In genomic region chr11:11684930-11685852, GRCm38 (mm10) we compare ENCODE assay signal across 8 mouse cellular contexts. TPM values are rescaled to one million over a fixed set of nuclear protein-coding genes. Genes with fewer than 3 reads are reported as not detected.
DNase-seq lines count a peak whose midpoint lies in the region; ATAC-seq and TF ChIP-seq lines count a peak whose summit lies in the region.

Ikzf1 (plus strand) TSS chr11:11685003.

- TF ChIP-seq EP300 in ES-Bruce4 (IDR thresholded peaks at IDR 0.05; ENCODE audit: insufficient read depth, low read depth, low read length): no peak

- WGBS in midbrain, postnatal 0 days: 2% methylated on average over 56 of the region's 100 CpGs

- peak; percentile 24 for DNase-seq in adrenal gland, postnatal 10 days
- DNase-seq in adrenal gland, postnatal 4 days (ENCODE audit: low spot score in 2 of 2): no peak
- DNase-seq in kidney, postnatal 14 days: peak; percentile 7
- DNase-seq in midbrain, postnatal 0 days (ENCODE audit: low spot score): no peak
- DNase-seq in yolk sac, embryonic 10.5 days (ENCODE audit: low spot score): peak; percentile 7
- DNase-seq in layer of hippocampus, postnatal 36 days: no peak

- peak; percentile 70 for ATAC-seq in erythroid progenitor cell, adult 5-6 weeks (replicated peaks; ENCODE audit: low FRiP score, poor library complexity, severe bottlenecking)
- ATAC-seq in midbrain, postnatal 0 days (ENCODE audit: low FRiP score): peak; percentile 61

- peaks cover 15% of the 10 kb centered on the region for H3K27me3 ChIP-seq in ES-Bruce4 (ENCODE audit: control insufficient read depth, insufficient read depth, low read length, poor library complexity, severe bottlenecking)
- peaks cover 32% of the 10 kb centered on the region for H3K27me3 ChIP-seq in midbrain, postnatal 0 days (ENCODE audit: insufficient read depth, low read length)

- no peaks in the 10 kb centered on the region; the same call in 1 of the 2 replicates for H3K9me3 ChIP-seq in ES-Bruce4 (replicated peaks; ENCODE audit: control insufficient read depth, insufficient read depth, low read length, poor library complexity, severe bottlenecking)
- H3K9me3 ChIP-seq in midbrain, postnatal 0 days (ENCODE audit: low read length): no peaks in the 10 kb centered on the region

- peak within 1 kb of the TSS; percentile 97 for H3K4me3 ChIP-seq in ES-Bruce4 (ENCODE audit: low read depth, low read length)
- peak within 1 kb of the TSS; percentile 58 for H3K4me3 ChIP-seq in midbrain, postnatal 0 days (ENCODE audit: low read depth, low read length)

- no peaks in the 10 kb centered on the region for H3K36me3 ChIP-seq in ES-Bruce4 (ENCODE audit: control insufficient read depth, insufficient read depth, low read length, poor library complexity, severe bottlenecking)
- H3K36me3 ChIP-seq in midbrain, postnatal 0 days (ENCODE audit: insufficient read depth, low read length): no peaks in the 10 kb centered on the region

- peak within 1 kb of the TSS; percentile 90 for H3K9ac ChIP-seq in ES-Bruce4 (ENCODE audit: low read depth, poor library complexity, severe bottlenecking)
- peak within 1 kb of the TSS; percentile 19; the same call in 1 of the 2 replicates for H3K9ac ChIP-seq in midbrain, postnatal 0 days (replicated peaks; ENCODE audit: low read length, poor library complexity, severe bottlenecking)

- H3K27ac ChIP-seq in ES-Bruce4 (ENCODE audit: insufficient read depth, low read length): no peak within 1 kb of the TSS
- H3K27ac ChIP-seq in midbrain, postnatal 0 days (ENCODE audit: low read depth, low read length): no peak within 1 kb of the TSS

- H3K4me1 ChIP-seq in ES-Bruce4 (ENCODE audit: control insufficient read depth, insufficient read depth, low read length): no peaks in the 10 kb centered on the region
- H3K4me1 ChIP-seq in midbrain, postnatal 0 days (ENCODE audit: insufficient read depth, low read length): 0 out of 2 replicates have a peak, but pooled peaks cover 4% of the 10 kb centered on the region

- no peak for TF ChIP-seq CTCF in ES-Bruce4 (IDR thresholded peaks at IDR 0.05; ENCODE audit: low read depth, low read length)
- TF ChIP-seq CTCF in midbrain, postnatal 0 days (IDR thresholded peaks at IDR 0.05): no peak

- no peak for TF ChIP-seq POLR2A in ES-Bruce4 (IDR thresholded peaks at IDR 0.05; ENCODE audit: insufficient read depth, low read length)

- peak within 1 kb of the TSS; percentile 99 for H3K4me2 ChIP-seq in midbrain, postnatal 0 days (ENCODE audit: low read depth, low read length, poor library complexity, severe bottlenecking)

RNA-seq across cellular contexts. Expression of gene Ikzf1, which starts in this region (rescaled TPM):
- 1 to 10 TPM; 9.3 to 9.9 TPM for total RNA-seq in adrenal gland, postnatal 10 days (2021)
- 1 to 10 TPM; 4.6 to 6.3 TPM for total RNA-seq in adrenal gland, postnatal 4 days (2021)
- 0.53 and 0.67 TPM in 2 replicates for polyA plus RNA-seq in ES-Bruce4 (2011; ENCODE audit: insufficient read depth, insufficient read length, low read depth, missing spikeins)
- total RNA-seq in erythroid progenitor cell, adult 5-6 weeks (2015; ENCODE audit: low replicate concordance): 116 and 120 TPM in 2 replicates
- 40.9 and 81.1 TPM in 2 replicates for total RNA-seq in erythroid progenitor cell, adult 5-6 weeks (2017; ENCODE audit: low replicate concordance)
- total RNA-seq in midbrain, postnatal 0 days (2014; rRNA removed): 3.9 and 4.5 TPM in 2 replicates
- polyA plus RNA-seq in midbrain, postnatal 0 days (2015; fragmentation: Nextera tagmentation; extraction: Ambion mirVana): 1.2 and 1.5 TPM in 2 replicates
- 1 to 10 TPM; 2.7 to 3.0 TPM for total RNA-seq in layer of hippocampus, postnatal 36 days (2021)

Comparison
In these comparisons a context has a peak if more than half of its experiments do, and no peak if none do; other contexts are left out.
1. DNase-seq: peak in adrenal gland, postnatal 10 days (single experiment), kidney, postnatal 14 days (single experiment) and yolk sac, embryonic 10.5 days (single experiment); none in adrenal gland, postnatal 4 days (0 of 2), midbrain, postnatal 0 days (single experiment) and layer of hippocampus, postnatal 36 days (0 of 2).